Mouse (Mus musculus): ENCODE measurements around the gene Bmp2k. TPM values are rescaled to one million over a fixed set of nuclear protein-coding genes. Genes with fewer than 3 reads are reported as not detected.

The Bmp2k gene
- 8.7 and 12.8 TPM in 2 replicates for polyA plus RNA-seq (2012; rRNA removed)

- peak; percentile 96 for DNase-seq (ENCODE audit: low read depth)
- TF ChIP-seq POLR2A (IDR thresholded peaks at IDR 0.05; ENCODE audit: borderline replicate concordance, extremely low read depth, insufficient read depth, insufficient read length, poor library complexity, severe bottlenecking) = peak; percentile 75
- TF ChIP-seq CTCF (IDR thresholded peaks at IDR 0.05; ENCODE audit: borderline replicate concordance, extremely low read depth, insufficient read depth, insufficient read length) = no peak
Measured at GRCm38 (mm10) chr5:96997310-96997801, at the start of gene Bmp2k. Gene Bmp2k (plus strand): TSS chr5:96997689.

- TF ChIP-seq CTCF (IDR thresholded peaks at IDR 0.05; ENCODE audit: borderline replicate concordance, extremely low read depth, insufficient read depth, insufficient read length) = no peak
- TF ChIP-seq POLR2A (IDR thresholded peaks at IDR 0.05; ENCODE audit: borderline replicate concordance, extremely low read depth, insufficient read depth, insufficient read length, poor library complexity, severe bottlenecking) = no peak
Measured at GRCm38 (mm10) chr5:96948856-96949527, 48.5 kb upstream of the Bmp2k start.

GRCm38 (mm10) chr5:96949839-96950666, 47.4 kb upstream of the Bmp2k start:
- TF ChIP-seq POLR2A (IDR thresholded peaks at IDR 0.05; ENCODE audit: borderline replicate concordance, extremely low read depth, insufficient read depth, insufficient read length, poor library complexity, severe bottlenecking) = no peak
- no peak for TF ChIP-seq CTCF (IDR thresholded peaks at IDR 0.05; ENCODE audit: borderline replicate concordance, extremely low read depth, insufficient read depth, insufficient read length)
- DNase-seq (ENCODE audit: low read depth) = no peak

More at GRCm38 (mm10) chr5:96948856-96949527, 48.5 kb upstream of the Bmp2k start:
- no peak for DNase-seq (ENCODE audit: low read depth)

- DNase-seq (ENCODE audit: low read depth) = no peak
- no peak for TF ChIP-seq POLR2A (IDR thresholded peaks at IDR 0.05; ENCODE audit: borderline replicate concordance, extremely low read depth, insufficient read depth, insufficient read length, poor library complexity, severe bottlenecking)
- no peak for TF ChIP-seq CTCF (IDR thresholded peaks at IDR 0.05; ENCODE audit: borderline replicate concordance, extremely low read depth, insufficient read depth, insufficient read length)
Measured at GRCm38 (mm10) chr5:96950667-96951492, 46.6 kb upstream of the Bmp2k start.

- DNase-seq (ENCODE audit: low read depth) = no peak
- TF ChIP-seq CTCF (IDR thresholded peaks at IDR 0.05; ENCODE audit: borderline replicate concordance, extremely low read depth, insufficient read depth, insufficient read length) (no peak), POLR2A (IDR thresholded peaks at IDR 0.05; ENCODE audit: borderline replicate concordance, extremely low read depth, insufficient read depth, insufficient read length, poor library complexity, severe bottlenecking) (no peak)
Measured at GRCm38 (mm10) chr5:96951493-96952105, 45.9 kb upstream of the Bmp2k start.

GRCm38 (mm10) chr5:96954040-96954439, 43.4 kb upstream of the Bmp2k start:
- peak; percentile 82 for DNase-seq (ENCODE audit: low read depth)
- TF ChIP-seq POLR2A (IDR thresholded peaks at IDR 0.05; ENCODE audit: borderline replicate concordance, extremely low read depth, insufficient read depth, insufficient read length, poor library complexity, severe bottlenecking) (no peak), CTCF (IDR thresholded peaks at IDR 0.05; ENCODE audit: borderline replicate concordance, extremely low read depth, insufficient read depth, insufficient read length) (no peak)

- DNase-seq (ENCODE audit: low read depth) = peak; percentile 65
- TF ChIP-seq POLR2A (IDR thresholded peaks at IDR 0.05; ENCODE audit: borderline replicate concordance, extremely low read depth, insufficient read depth, insufficient read length, poor library complexity, severe bottlenecking) (no peak), CTCF (IDR thresholded peaks at IDR 0.05; ENCODE audit: borderline replicate concordance, extremely low read depth, insufficient read depth, insufficient read length) (no peak)
Measured at GRCm38 (mm10) chr5:96954466-96955027, 42.9 kb upstream of the Bmp2k start.

- no peak for DNase-seq (ENCODE audit: low read depth)
Measured at GRCm38 (mm10) chr5:96956926-96957325, 40.6 kb upstream of the Bmp2k start.

GRCm38 (mm10) chr5:96961122-96961521, 36.4 kb upstream of the Bmp2k start:
- DNase-seq (ENCODE audit: low read depth) = no peak
- TF ChIP-seq POLR2A (IDR thresholded peaks at IDR 0.05; ENCODE audit: borderline replicate concordance, extremely low read depth, insufficient read depth, insufficient read length, poor library complexity, severe bottlenecking) (no peak), CTCF (IDR thresholded peaks at IDR 0.05; ENCODE audit: borderline replicate concordance, extremely low read depth, insufficient read depth, insufficient read length) (no peak)

More at GRCm38 (mm10) chr5:96956926-96957325, 40.6 kb upstream of the Bmp2k start:
- TF ChIP-seq CTCF (IDR thresholded peaks at IDR 0.05; ENCODE audit: borderline replicate concordance, extremely low read depth, insufficient read depth, insufficient read length) = no peak
- TF ChIP-seq POLR2A (IDR thresholded peaks at IDR 0.05; ENCODE audit: borderline replicate concordance, extremely low read depth, insufficient read depth, insufficient read length, poor library complexity, severe bottlenecking) = no peak

- DNase-seq (ENCODE audit: low read depth) = no peak
- TF ChIP-seq CTCF (IDR thresholded peaks at IDR 0.05; ENCODE audit: borderline replicate concordance, extremely low read depth, insufficient read depth, insufficient read length) = no peak
- no peak for TF ChIP-seq POLR2A (IDR thresholded peaks at IDR 0.05; ENCODE audit: borderline replicate concordance, extremely low read depth, insufficient read depth, insufficient read length, poor library complexity, severe bottlenecking)
Measured at GRCm38 (mm10) chr5:96961852-96962251, 35.6 kb upstream of the Bmp2k start.

Data from brain, embryonic 14.5 days (tissue).